Mouse (Mus musculus): Measurements from ENCODE around the gene Atp6ap2. TPM values are rescaled to one million over a fixed set of nuclear protein-coding genes. Genes with fewer than 3 reads are reported as not detected.
"Not testable (repeated sequence)": the region's sequence is repeated elsewhere in the genome, so short reads cannot be mapped to it uniquely, and the experiment has no call there.

Atp6ap2 gene
- polyA plus RNA-seq, 1 experiment from 2014 or later: 142 TPM

DNA sequence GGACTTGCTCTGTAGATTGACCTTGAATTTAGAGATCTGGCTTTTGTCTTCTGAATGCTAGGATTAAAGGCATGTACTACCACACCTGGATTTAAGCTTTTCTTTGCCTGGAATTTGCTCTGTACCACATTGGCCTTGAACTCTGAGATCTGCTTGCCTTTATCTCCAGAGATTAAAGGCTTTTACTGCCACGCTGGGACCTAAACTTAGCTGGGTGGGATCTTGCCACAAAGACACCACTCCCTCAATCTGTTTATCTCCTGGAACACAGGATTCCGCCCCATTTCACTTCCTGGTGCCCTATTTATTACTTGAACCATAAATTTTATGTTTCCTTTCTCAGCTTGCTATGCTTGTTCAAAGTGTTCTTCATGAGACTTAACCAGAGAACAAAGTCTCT, 23.6 kb downstream of the Atp6ap2 start:
- Histone ChIP-seq H3K4me1 (no peaks in the 10 kb centered on the region), H3K9ac (replicated peaks) (no peak overlapping the region), H3K9me3 (no peaks in the 10 kb centered on the region), H3K27ac (replicated peaks) (no peak overlapping the region), H3K4me3 (no peak overlapping the region), H3K36me3 (peaks cover 24% of the 10 kb centered on the region; the same call in 1 of the 2 replicates), H3K27me3 (no peaks in the 10 kb centered on the region), H3K4me2 (replicated peaks) (no peak overlapping the region)
- ATAC-seq (replicated peaks): no peak
- WGBS: 77% methylated on average over 2 of the region's 2 CpGs

DNA sequence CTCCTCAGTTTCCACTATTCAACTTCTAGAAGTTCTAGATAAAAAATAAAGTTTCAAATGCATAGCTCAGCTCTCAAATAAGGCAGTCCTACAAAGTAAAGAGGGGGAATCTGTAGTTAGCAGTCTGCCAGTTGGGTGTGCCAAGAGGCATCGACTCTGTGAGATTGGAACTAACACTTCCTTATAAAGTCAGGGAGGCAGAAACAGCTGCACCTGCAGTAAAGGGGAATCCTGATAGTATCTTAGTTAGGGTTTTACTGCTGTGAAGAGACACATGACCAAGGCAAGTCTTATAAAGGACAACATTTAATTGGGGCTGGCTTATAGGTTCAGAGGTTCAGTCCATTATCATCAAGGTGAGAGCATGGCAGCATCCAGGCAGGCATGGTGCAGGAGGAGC, 24.8 kb downstream of the Atp6ap2 start:
- ATAC-seq (replicated peaks); H3K27me3 ChIP-seq; H3K27ac ChIP-seq (replicated peaks); H3K4me2 ChIP-seq (replicated peaks); H3K4me3 ChIP-seq; H3K9me3 ChIP-seq; H3K9ac ChIP-seq (replicated peaks); H3K4me1 ChIP-seq: not testable (repeated sequence)
- peaks cover 19% of the 10 kb centered on the region; the same call in 1 of the 2 replicates for H3K36me3 ChIP-seq
- 86% methylated on average over 1 of the region's 1 CpGs for WGBS

DNA sequence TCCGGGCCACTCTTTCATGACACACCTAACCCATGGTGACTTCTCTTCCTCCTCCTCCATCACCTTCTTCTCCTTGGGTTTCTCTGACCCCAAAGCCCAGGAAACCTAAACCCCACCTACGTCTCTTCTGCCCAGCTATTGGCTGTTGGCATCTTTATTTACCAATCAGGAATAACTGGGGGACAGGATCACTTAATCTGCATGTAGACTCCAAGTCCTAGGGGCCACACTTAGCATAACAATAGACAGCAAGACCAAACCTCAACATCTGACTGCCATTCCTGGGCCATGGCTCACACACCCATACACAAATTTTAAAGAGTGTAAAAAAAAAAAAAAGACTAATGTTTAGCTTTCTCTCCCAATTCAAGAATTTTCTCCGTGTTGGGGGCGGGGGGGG, 37.5 kb downstream of the Atp6ap2 start:
- no peaks in the 10 kb centered on the region for H3K9me3 ChIP-seq
- no peak overlapping the region for H3K4me3 ChIP-seq
- H3K4me2 ChIP-seq (replicated peaks): no peak overlapping the region
- no peaks in the 10 kb centered on the region for H3K27me3 ChIP-seq
- no peaks in the 10 kb centered on the region for H3K4me1 ChIP-seq
- H3K27ac ChIP-seq (replicated peaks): no peak overlapping the region
- WGBS: 74% methylated on average over 4 of the region's 4 CpGs
- no peak overlapping the region for H3K9ac ChIP-seq (replicated peaks)
- no peak for ATAC-seq (replicated peaks)
- no peaks in the 10 kb centered on the region for H3K36me3 ChIP-seq

DNA sequence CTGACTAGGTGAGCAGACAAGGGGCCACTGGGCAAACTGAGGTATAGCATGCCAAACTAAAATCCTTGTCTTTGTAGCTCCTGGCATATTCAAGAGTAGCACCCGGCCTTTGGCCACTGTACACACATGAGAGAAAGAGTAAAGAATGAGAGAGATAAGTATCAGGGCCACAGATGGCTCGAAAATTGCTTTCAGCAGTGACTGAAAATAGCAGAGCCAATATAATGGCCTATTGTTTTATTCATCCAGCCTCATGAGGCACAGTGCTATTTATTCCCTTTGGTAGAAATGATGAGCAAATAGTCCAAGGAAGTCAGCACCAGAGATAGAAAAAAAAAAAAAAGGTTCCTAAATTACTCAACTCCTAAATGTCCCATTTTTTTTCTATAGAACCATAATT, 57.4 kb downstream of the Atp6ap2 start:
- 38% methylated on average over 2 of the region's 2 CpGs for WGBS
- no peak overlapping the region for H3K9ac ChIP-seq (replicated peaks)
- H3K27me3 ChIP-seq: no peaks in the 10 kb centered on the region
- H3K4me2 ChIP-seq (replicated peaks): no peak overlapping the region
- no peak overlapping the region for H3K27ac ChIP-seq (replicated peaks)
- H3K4me3 ChIP-seq: no peak overlapping the region
- no peaks in the 10 kb centered on the region for H3K9me3 ChIP-seq
- no peaks in the 10 kb centered on the region for H3K36me3 ChIP-seq
- no peak for ATAC-seq (replicated peaks)
- peaks cover 3% of the 10 kb centered on the region; the same call in 1 of the 2 replicates for H3K4me1 ChIP-seq

DNA sequence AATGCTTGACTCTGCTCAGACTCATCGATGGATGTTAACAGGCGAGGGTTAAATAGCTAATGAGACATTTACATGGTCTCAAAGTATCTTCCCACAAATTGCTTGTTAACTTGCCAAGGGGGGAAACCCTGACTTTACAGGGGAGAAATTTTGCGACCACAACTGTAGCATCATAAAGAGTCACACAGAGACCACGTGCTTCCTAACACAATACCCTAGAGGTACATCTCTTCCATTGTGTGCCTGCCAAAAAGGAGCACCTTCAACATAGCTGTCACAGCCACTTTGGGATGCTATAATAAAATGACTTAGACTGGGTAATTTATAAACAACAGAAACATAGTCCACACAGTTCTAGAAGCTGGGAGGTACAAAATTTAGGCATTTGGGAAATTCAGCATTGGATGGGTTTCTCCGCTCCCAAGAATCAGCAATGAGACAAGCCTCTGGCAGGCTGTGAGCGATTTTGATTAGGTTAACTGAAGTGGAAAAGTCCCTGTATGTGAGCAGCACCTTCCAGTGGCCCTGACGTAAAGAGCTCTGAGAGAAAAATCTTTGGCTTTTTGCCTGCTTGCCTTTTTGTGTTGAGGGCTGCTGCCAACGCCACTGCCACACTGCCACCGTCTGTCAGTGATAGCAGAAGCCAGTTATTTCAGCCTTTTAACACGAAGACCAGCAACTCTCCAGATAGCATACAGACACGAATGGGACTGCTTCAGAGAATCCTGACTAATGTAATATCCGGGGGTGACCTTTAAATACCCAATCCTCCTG, 58.1 kb downstream of the Atp6ap2 start:
- no peaks in the 10 kb centered on the region for H3K36me3 ChIP-seq
- H3K27me3 ChIP-seq: no peaks in the 10 kb centered on the region
- H3K4me3 ChIP-seq: no peak overlapping the region
- 36% methylated on average over 12 of the region's 12 CpGs for WGBS
- peak; percentile 48 for ATAC-seq (replicated peaks)
- no peaks in the 10 kb centered on the region for H3K9me3 ChIP-seq
- H3K4me1 ChIP-seq: peaks cover 3% of the 10 kb centered on the region; the same call in 1 of the 2 replicates
- H3K27ac ChIP-seq (replicated peaks): no peak overlapping the region
- no peak overlapping the region for H3K9ac ChIP-seq (replicated peaks)
- no peak overlapping the region for H3K4me2 ChIP-seq (replicated peaks)

DNA sequence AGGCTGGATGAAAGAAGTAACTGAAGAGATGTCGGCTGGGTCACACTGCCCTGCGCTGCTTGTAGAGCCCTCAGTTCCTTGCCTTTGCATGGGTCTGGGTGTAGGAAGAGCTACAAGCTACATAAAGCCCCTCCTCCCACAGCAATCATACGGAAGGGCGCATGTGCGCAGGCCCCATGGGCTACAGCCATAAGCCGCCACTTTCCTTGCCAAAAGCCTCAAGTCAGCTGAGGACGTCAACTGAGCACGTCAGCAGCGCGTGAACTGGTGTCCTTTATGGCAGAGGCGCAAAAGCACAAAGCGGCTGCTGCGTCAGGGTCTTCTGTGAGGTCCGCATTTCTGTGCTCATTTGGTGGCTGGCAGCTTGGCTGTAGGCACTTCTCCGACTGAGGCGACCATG, 64.3 kb downstream of the Atp6ap2 start:
- Histone ChIP-seq H3K4me3 (no peak overlapping the region), H3K27ac (replicated peaks) (no peak overlapping the region), H3K4me1 (no peaks in the 10 kb centered on the region), H3K4me2 (replicated peaks) (no peak overlapping the region), H3K9me3 (no peaks in the 10 kb centered on the region), H3K36me3 (peaks cover 6% of the 10 kb centered on the region; the same call in 1 of the 2 replicates), H3K27me3 (no peaks in the 10 kb centered on the region), H3K9ac (replicated peaks) (no peak overlapping the region)
- WGBS: 94% methylated on average over 16 of the region's 16 CpGs
- no peak for ATAC-seq (replicated peaks)

DNA sequence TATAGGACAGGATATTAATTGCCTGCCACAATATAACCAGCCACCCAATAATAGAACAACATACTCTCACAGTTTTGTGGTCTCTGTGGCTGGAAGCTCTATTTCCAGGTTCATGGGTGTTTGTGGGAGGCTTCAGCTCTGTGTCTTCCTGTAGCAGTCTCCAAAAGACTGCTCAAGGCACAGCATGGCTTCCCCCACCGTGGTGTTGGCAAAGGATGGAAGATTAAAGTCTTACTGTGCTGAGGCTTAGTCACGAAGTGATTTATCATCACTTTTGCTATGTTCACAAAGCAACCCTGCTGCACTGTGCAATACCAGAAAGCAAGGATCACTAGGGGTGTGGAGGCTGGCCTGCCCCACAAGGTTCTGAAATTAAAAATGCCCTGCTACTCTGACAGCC, 66.3 kb downstream of the Atp6ap2 start:
- no peak for ATAC-seq (replicated peaks)
- Histone ChIP-seq H3K27me3 (no peaks in the 10 kb centered on the region), H3K9ac (replicated peaks) (no peak overlapping the region), H3K27ac (replicated peaks) (no peak overlapping the region), H3K36me3 (peaks cover 9% of the 10 kb centered on the region; the same call in 1 of the 2 replicates), H3K4me3 (no peak overlapping the region), H3K4me2 (replicated peaks) (no peak overlapping the region), H3K9me3 (no peaks in the 10 kb centered on the region), H3K4me1 (no peaks in the 10 kb centered on the region)
- WGBS: 72% methylated on average over 2 of the region's 2 CpGs

Other genes with a start within 250 kb of the Atp6ap2 start
- 30.4 and 30.5 TPM in 2 replicates for gene 1810030O07Rik, start 85.9 kb downstream of the Atp6ap2 start, polyA plus RNA-seq (2015; fragmentation: Nextera tagmentation; extraction: Ambion mirVana)
- 13.4 and 14.0 TPM in 2 replicates for gene Med14, start 174.3 kb downstream of the Atp6ap2 start, polyA plus RNA-seq (2015; fragmentation: Nextera tagmentation; extraction: Ambion mirVana)